Mouse (Mus musculus) embryonic facial prominence, embryonic 12.5 days (tissue): ENCODE results near the gene Gm42421. TPM values are rescaled to one million over a fixed set of nuclear protein-coding genes. Genes with fewer than 3 reads are reported as not detected.

Experiments
- ATAC-seq: fragments of 200-750 bp; cut with Nextera tagmentation; 2 replicates; pipeline ENCODE4 v1.8.0; 2017; ENCODE audit not compliant: insufficient number of reproducible peaks, insufficient read depth, low FRiP score, low TSS enrichment
- H3K27ac ChIP-seq: fragments of 300-500 bp; sonication (generic); 2 replicates; pipeline ENCODE4 v1.5.1; 2016; ENCODE audit warnings: mild to moderate bottlenecking
- H3K27me3 ChIP-seq: fragments of 300-500 bp; sonication (generic); 2 replicates; pipeline ENCODE4 v1.6.1; 2016; ENCODE audit warnings: mild to moderate bottlenecking, moderate library complexity
- H3K36me3 ChIP-seq: fragments of 300-500 bp; sonication (generic); 2 replicates; pipeline ENCODE4 v1.6.1; 2016; ENCODE audit warnings: mild to moderate bottlenecking
- H3K4me1 ChIP-seq: fragments of 300-500 bp; sonication (generic); 2 replicates; pipeline ENCODE4 v1.6.1; 2016
- H3K4me2 ChIP-seq: fragments of 300-500 bp; sonication (generic); replicated peaks from 2 replicates; pipeline ENCODE4 v1.6.1; 2016; ENCODE audit warnings: mild to moderate bottlenecking, moderate library complexity
- H3K4me3 ChIP-seq: fragments of 300-500 bp; sonication (generic); 2 replicates; pipeline ENCODE4 v1.5.1; 2016; ENCODE audit warnings: mild to moderate bottlenecking
- H3K9ac ChIP-seq: fragments of 300-500 bp; sonication (generic); 2 replicates; pipeline ENCODE4 v1.6.1; 2016; ENCODE audit warnings: mild to moderate bottlenecking, moderate library complexity
- H3K9me3 ChIP-seq: fragments of 300-500 bp; sonication (generic); 2 replicates; pipeline ENCODE4 v1.6.1; 2016; ENCODE audit warnings: mild to moderate bottlenecking, moderate library complexity
- WGBS: fragments of 180-500 bp; shearing (Covaris S2); methylation state at CpG from one replicate; pipeline ENCODE4 v1.1.7; 2016; 5-methylcytosine and 5-hydroxymethylcytosine counted together
- polyA plus RNA-seq: library from polyadenylated mRNA; unstranded; fragments of >200 nt; fragmentation: Nextera tagmentation; extraction: Ambion mirVana; gene quantifications from 2 replicates; pipeline ENCODE4 v1.2.1, GENCODE M21; 2016

Gene Gm42421
- 0.79 and 1.1 TPM in 2 replicates for polyA plus RNA-seq

DNA sequence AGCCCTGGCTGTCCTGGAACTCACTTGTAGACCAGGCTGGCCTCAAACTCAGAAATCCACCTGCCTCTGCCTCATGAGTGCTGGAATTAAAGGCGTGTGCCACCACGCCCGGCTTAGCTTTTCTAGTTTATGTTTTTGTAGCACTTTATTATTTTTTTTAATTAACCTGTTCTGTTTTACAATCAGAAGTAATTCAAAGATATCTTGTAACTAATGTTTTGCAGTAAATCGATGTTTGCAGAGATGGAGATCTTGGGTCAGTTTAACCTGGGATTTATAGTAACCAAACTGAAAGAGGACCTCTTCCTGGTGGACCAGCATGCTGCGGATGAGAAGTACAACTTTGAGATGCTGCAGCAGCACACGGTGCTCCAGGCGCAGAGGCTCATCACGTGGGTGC lies at the start of gene Gm42421:
Gene Gm42421 (plus strand): TSS at position 301 of the 400 bp plus-strand sequence.
- H3K27ac ChIP-seq, result no peak within 1 kb of the TSS
- 92% methylated on average over 8 of the region's 8 CpGs for WGBS
- H3K36me3 ChIP-seq, result peaks cover 84% of the 10 kb centered on the region

DNA sequence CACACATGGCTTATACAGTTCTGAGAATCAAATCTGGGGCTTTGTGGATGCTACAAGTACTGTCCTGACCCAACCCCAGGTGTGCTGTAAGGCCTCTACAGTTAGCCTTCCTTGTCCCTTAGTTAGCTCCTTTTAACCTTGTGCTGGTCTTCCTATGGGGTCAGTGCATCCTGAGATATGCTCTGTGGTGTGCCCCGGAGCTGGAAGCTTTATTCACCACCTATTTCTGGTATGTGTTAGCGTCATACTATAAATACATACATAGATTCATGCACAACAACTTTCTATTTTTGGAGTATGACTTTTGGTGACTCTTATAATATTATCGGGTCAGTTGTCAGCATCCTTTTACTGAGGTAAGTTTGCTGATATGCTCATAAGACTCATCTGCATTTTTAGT lies 42.7 kb upstream of the Gm42421 start:
- no peak for ATAC-seq
- Histone ChIP-seq H3K27me3 (no peaks in the 10 kb centered on the region), H3K4me1 (no peaks in the 10 kb centered on the region), H3K9ac (no peak overlapping the region), H3K9me3 (no peaks in the 10 kb centered on the region), H3K36me3 (peaks cover 83% of the 10 kb centered on the region), H3K27ac (no peak overlapping the region), H3K4me2 (no peak overlapping the region), H3K4me3 (no peak overlapping the region)
- WGBS, result 96% methylated on average over 3 of the region's 3 CpGs

More for the DNA sequence above, at the start of gene Gm42421:
- Histone ChIP-seq H3K4me2 (no peak within 1 kb of the TSS), H3K27me3 (no peaks in the 10 kb centered on the region), H3K9me3 (no peaks in the 10 kb centered on the region), H3K4me3 (no peak within 1 kb of the TSS), H3K4me1 (no peaks in the 10 kb centered on the region), H3K9ac (no peak within 1 kb of the TSS)
- ATAC-seq, result no peak

DNA sequence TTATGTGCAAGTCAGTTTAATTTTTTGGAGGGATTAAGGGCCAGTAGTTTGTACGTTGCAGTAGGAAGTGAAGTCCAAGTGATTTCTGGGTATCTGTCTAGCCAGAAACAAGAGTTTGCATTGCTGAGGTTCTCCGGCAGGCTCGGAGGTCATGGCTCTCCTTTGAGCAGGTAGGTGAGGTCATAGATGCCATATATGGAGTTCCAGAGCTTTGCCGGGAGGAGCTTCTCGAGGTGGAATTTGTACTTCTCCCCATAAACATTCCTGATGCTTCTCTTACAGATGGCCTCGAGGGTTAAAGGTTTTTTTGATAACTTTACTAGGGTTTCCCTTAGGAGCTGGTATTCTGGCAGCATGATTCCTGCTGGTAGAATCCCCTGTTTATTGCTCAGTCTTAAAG lies 37.2 kb upstream of the Gm42421 start:
- H3K4me2 ChIP-seq, result no peak overlapping the region
- WGBS, result 81% methylated on average over 6 of the region's 6 CpGs
- ATAC-seq, result no peak
- H3K36me3 ChIP-seq, result peaks cover 53% of the 10 kb centered on the region
- H3K9ac ChIP-seq, result no peak overlapping the region
- no peaks in the 10 kb centered on the region for H3K4me1 ChIP-seq
- H3K4me3 ChIP-seq, result no peak overlapping the region
- H3K27ac ChIP-seq, result no peak overlapping the region
- no peaks in the 10 kb centered on the region for H3K27me3 ChIP-seq
- no peaks in the 10 kb centered on the region for H3K9me3 ChIP-seq

DNA sequence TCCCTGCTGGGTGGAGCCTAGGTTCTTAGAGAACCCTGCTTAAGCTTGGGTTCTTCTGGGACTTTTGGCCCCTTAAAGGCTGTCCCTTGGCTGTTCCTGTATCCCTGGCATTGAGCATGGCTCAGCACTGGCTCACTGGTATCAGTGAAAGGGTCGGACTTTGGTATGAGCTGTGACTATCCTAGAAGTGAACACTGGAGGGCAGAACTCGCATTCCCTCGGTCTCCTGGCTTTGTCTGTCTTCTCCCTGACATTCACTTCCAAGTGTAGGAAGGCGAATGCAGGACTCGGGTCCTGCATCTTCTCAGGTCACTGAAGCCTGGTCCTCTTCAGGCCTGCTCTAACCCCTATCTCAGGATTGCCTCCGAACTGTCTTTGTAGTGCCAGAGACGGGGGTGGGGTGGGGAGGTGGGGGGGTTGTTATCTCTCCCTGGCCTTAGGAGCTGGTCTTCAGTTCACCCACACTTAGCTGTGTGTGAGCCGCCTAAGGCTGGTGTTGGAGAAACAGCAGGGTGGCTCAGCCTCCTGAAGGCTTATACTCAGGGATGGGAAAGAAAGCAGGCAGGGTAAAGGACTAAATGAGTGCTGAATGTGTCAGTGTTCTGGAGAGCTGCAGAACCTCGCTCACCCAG lies 35.6 kb upstream of the Gm42421 start:
- H3K9me3 ChIP-seq, result no peaks in the 10 kb centered on the region
- H3K36me3 ChIP-seq, result peaks cover 44% of the 10 kb centered on the region
- no peak overlapping the region for H3K9ac ChIP-seq
- H3K27me3 ChIP-seq, result no peaks in the 10 kb centered on the region
- H3K4me1 ChIP-seq, result no peaks in the 10 kb centered on the region
- no peak overlapping the region for H3K4me3 ChIP-seq
- no peak overlapping the region for H3K4me2 ChIP-seq
- no peak overlapping the region for H3K27ac ChIP-seq
- no peak for ATAC-seq
- WGBS, result 73% methylated on average over 9 of the region's 9 CpGs

DNA sequence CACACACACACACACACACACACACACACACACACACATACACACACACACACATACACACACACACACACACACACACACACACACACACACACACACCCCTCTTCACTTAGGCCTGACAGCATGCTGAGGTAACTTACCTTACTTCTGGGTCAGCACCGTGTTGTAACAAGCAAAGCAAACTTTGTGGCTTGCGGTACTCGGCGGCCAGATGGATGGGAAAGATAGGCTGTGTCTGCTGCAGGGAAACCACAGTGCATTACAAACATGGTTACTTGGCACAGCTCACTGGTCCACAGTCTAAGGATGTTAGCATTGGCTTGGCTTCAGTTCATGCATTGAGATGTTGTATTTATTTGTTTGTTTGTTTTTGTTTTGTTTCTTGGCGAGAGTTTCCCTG lies 34.6 kb upstream of the Gm42421 start:
- Histone ChIP-seq H3K27ac (no peak overlapping the region), H3K4me3 (no peak overlapping the region), H3K9me3 (no peaks in the 10 kb centered on the region), H3K36me3 (peaks cover 46% of the 10 kb centered on the region), H3K27me3 (no peaks in the 10 kb centered on the region), H3K9ac (no peak overlapping the region), H3K4me1 (no peaks in the 10 kb centered on the region), H3K4me2 (no peak overlapping the region)
- 77% methylated on average over 5 of the region's 5 CpGs for WGBS
- no peak for ATAC-seq

DNA sequence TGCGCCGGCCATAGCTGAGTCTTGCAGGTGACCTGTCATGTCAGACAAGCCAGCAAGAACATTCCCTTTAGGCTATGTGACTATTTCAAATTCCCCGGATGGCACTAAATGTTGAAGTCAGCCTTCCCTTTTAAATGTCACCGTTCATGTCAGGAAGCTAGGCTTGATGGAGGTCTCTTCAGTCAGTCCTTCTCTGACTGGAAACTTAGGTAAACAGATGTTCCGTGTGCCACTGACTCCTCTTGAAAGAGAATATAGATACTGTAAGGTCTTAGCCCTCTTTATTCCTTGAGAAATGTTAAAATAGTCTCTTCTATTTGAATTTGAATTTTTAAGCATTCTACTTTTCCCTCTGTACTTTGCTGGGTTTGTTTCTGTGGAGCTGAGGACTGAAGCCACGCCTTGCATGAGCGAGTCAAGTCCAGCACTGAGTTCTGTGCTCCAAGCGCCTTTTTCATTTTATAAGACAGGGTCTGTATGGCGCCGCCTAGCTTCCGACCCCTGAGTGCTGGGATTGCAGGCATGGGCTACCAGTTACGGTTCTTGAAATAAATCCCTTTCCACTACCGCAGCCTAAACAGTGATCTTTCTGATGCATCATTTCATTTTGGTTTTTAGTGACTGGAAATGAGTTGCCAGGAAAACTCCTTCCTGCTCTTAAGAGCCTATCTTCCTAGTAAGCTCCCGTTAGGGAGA lies 30.2 kb upstream of the Gm42421 start, which contains the start of gene Ankrd61:
Gene Ankrd61 (minus strand): TSS at position 51 of the 696 bp plus-strand sequence.
- H3K36me3 ChIP-seq, result peaks cover 59% of the 10 kb centered on the region

DNA sequence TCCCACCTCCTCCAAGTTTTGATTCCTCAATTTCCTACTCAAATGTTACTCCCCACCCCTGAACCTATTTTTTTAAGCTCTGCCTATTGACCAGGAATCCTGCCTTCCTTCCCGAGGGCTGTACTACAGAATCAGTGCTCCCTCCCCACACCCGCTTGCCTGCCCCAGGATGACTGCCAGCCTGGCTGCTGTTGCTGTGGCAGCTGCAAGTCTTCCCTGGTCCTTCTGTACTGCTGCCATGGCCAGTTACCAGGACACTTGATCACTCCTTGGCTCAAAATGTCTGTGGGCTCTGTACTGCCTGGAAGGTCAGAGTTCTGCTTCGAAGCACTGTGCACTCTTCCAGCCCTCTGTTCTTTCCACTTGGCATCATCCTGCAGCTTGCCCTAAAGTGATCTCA lies 25.9 kb upstream of the Gm42421 start:
- WGBS, result 90% methylated on average over 3 of the region's 3 CpGs
- Histone ChIP-seq H3K36me3 (peaks cover 81% of the 10 kb centered on the region), H3K4me3 (no peak overlapping the region), H3K27me3 (no peaks in the 10 kb centered on the region), H3K4me2 (no peak overlapping the region), H3K9me3 (no peaks in the 10 kb centered on the region), H3K27ac (no peak overlapping the region), H3K4me1 (no peaks in the 10 kb centered on the region), H3K9ac (no peak overlapping the region)
- ATAC-seq, result no peak

More for the DNA sequence above, 30.2 kb upstream of the Gm42421 start, which contains the start of gene Ankrd61:
- WGBS, result 84% methylated on average over 14 of the region's 14 CpGs
- H3K4me3 ChIP-seq, result no peak within 1 kb of the TSS
- H3K27ac ChIP-seq, result no peak within 1 kb of the TSS
- no peak within 1 kb of the TSS for H3K9ac ChIP-seq
- no peaks in the 10 kb centered on the region for H3K4me1 ChIP-seq
- H3K4me2 ChIP-seq, result no peak within 1 kb of the TSS
- no peak for ATAC-seq
- no peaks in the 10 kb centered on the region for H3K9me3 ChIP-seq
- H3K27me3 ChIP-seq, result no peaks in the 10 kb centered on the region

DNA sequence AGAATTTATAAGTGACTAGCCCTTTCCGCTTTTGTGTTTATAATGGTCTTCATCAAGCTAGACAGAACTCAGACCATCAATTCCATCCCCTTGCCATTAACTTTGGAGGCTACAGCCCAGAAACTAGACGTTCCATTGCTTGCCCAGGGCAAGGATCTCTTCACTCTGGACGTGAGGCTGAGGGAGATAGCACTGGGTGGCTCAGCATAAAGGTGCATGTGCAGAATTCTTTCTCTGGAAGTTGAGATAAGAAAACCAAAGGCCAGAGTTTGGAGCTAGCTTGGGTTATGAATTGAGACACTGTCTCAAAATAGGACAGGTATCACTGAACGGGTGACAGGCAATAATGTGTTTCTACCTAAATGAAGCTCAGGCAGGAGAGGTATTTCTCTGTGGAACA lies 24.2 kb upstream of the Gm42421 start:
- Histone ChIP-seq H3K4me2 (no peak overlapping the region), H3K36me3 (peaks cover 65% of the 10 kb centered on the region), H3K4me3 (no peak overlapping the region), H3K9ac (no peak overlapping the region), H3K4me1 (peaks cover 9% of the 10 kb centered on the region; the same call in 1 of the 2 replicates), H3K27me3 (no peaks in the 10 kb centered on the region), H3K9me3 (no peaks in the 10 kb centered on the region), H3K27ac (no peak overlapping the region)
- ATAC-seq, result no peak
- 91% methylated on average over 4 of the region's 4 CpGs for WGBS

DNA sequence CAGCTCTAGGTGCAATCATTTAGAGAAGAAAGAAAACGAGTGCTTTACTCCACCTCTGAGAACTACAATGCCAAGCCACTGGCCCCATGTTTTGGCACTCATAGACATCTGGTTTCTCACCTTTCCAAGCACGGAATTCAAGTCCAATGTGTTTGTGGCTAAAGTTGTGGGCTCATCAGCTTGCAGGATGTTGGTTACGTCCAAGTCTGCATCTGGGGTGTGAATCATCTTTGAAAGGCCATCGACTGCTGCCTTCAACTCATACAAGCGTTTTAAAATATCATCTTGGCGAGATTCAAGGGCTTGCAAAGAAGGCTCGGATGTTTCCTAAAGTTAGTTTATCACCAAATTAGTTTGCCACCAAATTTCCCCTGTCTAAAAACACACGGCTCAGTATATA lies 21.5 kb upstream of the Gm42421 start:
- no peak for ATAC-seq
- no peaks in the 10 kb centered on the region for H3K27me3 ChIP-seq
- H3K4me1 ChIP-seq, result peaks cover 18% of the 10 kb centered on the region
- H3K4me3 ChIP-seq, result no peak overlapping the region
- no peak overlapping the region for H3K27ac ChIP-seq
- 87% methylated on average over 8 of the region's 8 CpGs for WGBS
- no peak overlapping the region for H3K9ac ChIP-seq
- H3K36me3 ChIP-seq, result peaks cover 43% of the 10 kb centered on the region
- H3K4me2 ChIP-seq, result no peak overlapping the region
- H3K9me3 ChIP-seq, result no peaks in the 10 kb centered on the region

DNA sequence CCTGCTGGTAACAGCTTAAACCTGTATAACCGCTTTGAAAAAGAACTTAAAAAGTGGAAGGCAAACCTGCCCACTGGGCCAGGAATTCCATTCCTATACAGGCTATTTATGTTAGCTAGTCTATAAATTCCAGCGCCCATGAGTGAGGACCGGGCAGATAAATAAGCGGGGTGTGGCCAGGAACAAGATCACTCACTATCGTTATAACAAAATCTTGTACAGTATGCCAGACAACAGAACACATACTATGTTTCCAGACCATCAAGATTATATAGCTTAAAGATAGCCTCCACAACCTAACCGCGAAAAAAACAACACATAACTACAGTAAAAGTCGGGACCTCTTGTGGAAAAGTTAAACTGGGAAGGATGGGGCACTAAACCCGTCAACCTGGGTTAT lies 19.0 kb upstream of the Gm42421 start:
- Histone ChIP-seq H3K9ac (peak overlapping the region; percentile 63), H3K36me3 (peaks cover 21% of the 10 kb centered on the region), H3K9me3 (no peaks in the 10 kb centered on the region), H3K4me1 (peaks cover 18% of the 10 kb centered on the region), H3K4me2 (peak overlapping the region; percentile 76), H3K27me3 (no peaks in the 10 kb centered on the region), H3K4me3 (peak overlapping the region; percentile 79), H3K27ac (peak overlapping the region; percentile 78)
- 2% methylated on average over 9 of the region's 9 CpGs for WGBS
- ATAC-seq, result no peak

DNA sequence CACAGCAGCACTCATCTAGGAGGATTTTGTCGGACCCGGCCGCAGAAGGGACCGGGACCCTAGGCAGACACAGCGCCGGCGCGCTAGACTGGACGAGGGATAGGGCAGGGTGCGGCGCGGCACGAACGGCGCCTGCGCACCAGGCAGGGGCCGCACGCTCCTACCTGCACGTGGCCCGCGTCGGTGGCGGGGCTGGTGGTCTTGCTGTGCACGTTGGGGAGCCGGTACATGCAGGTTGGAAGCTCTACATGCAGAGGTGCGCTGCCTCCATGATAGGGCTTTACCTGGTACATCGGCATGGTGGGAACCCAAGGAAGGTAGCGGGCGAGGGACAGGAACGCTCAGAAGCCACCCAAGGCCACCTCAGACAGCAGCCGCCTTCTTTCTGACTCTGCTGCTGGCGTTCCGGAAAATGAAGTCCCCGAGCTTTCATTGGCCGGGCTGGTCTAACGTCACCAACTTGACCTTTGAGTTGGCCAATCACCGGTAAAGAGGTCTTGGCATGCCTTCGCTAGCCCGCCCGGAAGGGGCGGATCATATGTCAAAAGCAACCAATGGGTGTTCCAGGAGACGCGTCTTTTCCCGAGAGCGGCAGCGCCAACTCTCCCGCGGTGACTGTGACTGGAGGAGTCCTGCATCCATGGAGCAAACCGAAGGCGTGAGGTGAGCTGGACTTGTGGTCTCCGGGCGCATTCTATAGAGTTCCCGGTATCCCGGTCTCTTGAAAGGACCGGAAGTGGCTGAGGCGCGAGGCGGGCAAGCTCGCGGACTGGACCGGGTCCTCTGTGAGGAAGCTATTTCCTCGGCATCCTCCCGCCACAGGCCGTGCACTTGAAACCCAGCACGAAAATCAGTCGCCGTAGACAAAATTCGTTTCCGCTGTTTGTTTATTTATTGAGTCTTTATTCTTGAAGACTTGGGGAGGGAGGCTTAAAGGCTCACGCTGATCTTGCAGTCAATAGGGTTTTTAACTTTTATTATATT lies 18.3 kb upstream of the Gm42421 start, which contains the start of the genes Aimp2 and Pms2:
Gene Aimp2 (minus strand): TSS at position 431 of the 984 bp plus-strand sequence.
Gene Pms2 (plus strand): TSS at position 548 of the 984 bp plus-strand sequence.
- H3K9ac ChIP-seq, result peak within 1 kb of the TSS; percentile 64
- H3K27me3 ChIP-seq, result no peaks in the 10 kb centered on the region
- peaks cover 13% of the 10 kb centered on the region for H3K36me3 ChIP-seq
- H3K4me3 ChIP-seq, result peak within 1 kb of the TSS; percentile 79
- H3K4me2 ChIP-seq, result peak within 1 kb of the TSS; percentile 76
- H3K27ac ChIP-seq, result peak within 1 kb of the TSS; percentile 78
- peak; percentile 98 for ATAC-seq
- WGBS, result under 1% methylated on average over 70 of the region's 70 CpGs
- peaks cover 18% of the 10 kb centered on the region for H3K4me1 ChIP-seq
- no peaks in the 10 kb centered on the region for H3K9me3 ChIP-seq
